Mouse (Mus musculus) spleen, adult 2 months (tissue): ENCODE results near the gene Vps37c. TPM values are rescaled to one million over a fixed set of nuclear protein-coding genes. Genes with fewer than 3 reads are reported as not detected.

Experiments
- DNase-seq, 2 experiments: peaks; one replicate each; pipeline versions ENCODE4 v3.0.0 to v3.0.0-alpha.2; 2012 to 2021; ENCODE audit warnings: low spot score in 2 of 2, low read depth in 1 of 2
- H3K27ac ChIP-seq: fragments of 200-500 bp; 2 replicates; pipeline ENCODE4 v1.5.1; 2012; ENCODE audit warnings: low read length, inconsistent platforms; ENCODE audit not compliant: insufficient read depth
- H3K27me3 ChIP-seq: fragments of 200-500 bp; 2 replicates; pipeline ENCODE4 v1.6.1; 2012; ENCODE audit warnings: mild to moderate bottlenecking, moderate library complexity, low read length, inconsistent platforms; ENCODE audit not compliant: control insufficient read depth, insufficient read depth
- H3K36me3 ChIP-seq: fragments of 200-500 bp; 2 replicates; pipeline ENCODE4 v1.6.1; 2012; ENCODE audit warnings: mild to moderate bottlenecking, low read length, inconsistent platforms; ENCODE audit not compliant: control insufficient read depth, insufficient read depth
- H3K4me1 ChIP-seq: fragments of 200-500 bp; 2 replicates; pipeline ENCODE4 v1.6.1; 2011; ENCODE audit warnings: inconsistent platforms; ENCODE audit not compliant: control insufficient read depth, insufficient read depth, insufficient read length
- H3K4me3 ChIP-seq: fragments of 200-500 bp; 2 replicates; pipeline ENCODE4 v1.5.1; 2011; ENCODE audit warnings: mild to moderate bottlenecking, inconsistent platforms; ENCODE audit not compliant: insufficient read depth, insufficient read length; ENCODE audit errors: extremely low read depth
- CTCF ChIP-seq: fragments of 200-500 bp; IDR thresholded peaks from 2 replicates; pipeline ENCODE4 v1.5.1; 2011; ENCODE audit warnings: mild to moderate bottlenecking, inconsistent platforms; ENCODE audit not compliant: insufficient read depth, insufficient read length, insufficient replicate concordance; ENCODE audit errors: extremely low read depth
- POLR2A ChIP-seq: fragments of 200-500 bp; IDR thresholded peaks from 2 replicates; pipeline ENCODE4 v1.6.1; 2011; ENCODE audit warnings: low read depth, low read length, inconsistent platforms
- WGBS: fragments of 180-500 bp; shearing (Covaris S2); methylation state at CpG from one replicate; pipeline ENCODE4 v1.1.7; 2018; 5-methylcytosine and 5-hydroxymethylcytosine counted together
- polyA plus RNA-seq: library from polyadenylated mRNA; depleted of rRNA; stranded (reverse); fragments of >200 nt; gene quantifications from 2 replicates; pipeline ENCODE4 v1.2.3, GENCODE M21; 2012

Vps37c gene
- polyA plus RNA-seq, 1 experiment: 19.7 TPM

GRCm38 (mm10) chr19:10685727-10686126, 2.8 kb upstream of the Vps37c start:
- 85% methylated on average over 2 of the region's 2 CpGs for WGBS
- no peak overlapping the region for H3K4me3 ChIP-seq
- no peak overlapping the region for H3K27ac ChIP-seq
- peaks cover 8% of the 10 kb centered on the region for H3K4me1 ChIP-seq
- no peak for DNase-seq
- TF ChIP-seq CTCF (no peak), POLR2A (no peak)
- H3K36me3 ChIP-seq: no peaks in the 10 kb centered on the region
- H3K27me3 ChIP-seq: no peaks in the 10 kb centered on the region

- Histone ChIP-seq H3K4me3 (peak overlapping the region; percentile 73), H3K27ac (peak overlapping the region; percentile 93), H3K27me3 (no peaks in the 10 kb centered on the region), H3K4me1 (peaks cover 12% of the 10 kb centered on the region), H3K36me3 (no peaks in the 10 kb centered on the region)
- no peak for TF ChIP-seq POLR2A
- no peak for TF ChIP-seq CTCF
- no peak for DNase-seq
- 59% methylated on average over 5 of the region's 5 CpGs for WGBS
Measured at GRCm38 (mm10) chr19:10689470-10690166, 1.1 kb downstream of the Vps37c start.

GRCm38 (mm10) chr19:10690336-10690735, 1.8 kb downstream of the Vps37c start:
- H3K36me3 ChIP-seq: no peaks in the 10 kb centered on the region
- DNase-seq: no peak
- peaks cover 14% of the 10 kb centered on the region for H3K4me1 ChIP-seq
- H3K4me3 ChIP-seq: no peak overlapping the region
- WGBS: 87% methylated on average over 3 of the region's 3 CpGs
- no peak overlapping the region for H3K27ac ChIP-seq
- TF ChIP-seq CTCF: no peak
- no peak for TF ChIP-seq POLR2A
- no peaks in the 10 kb centered on the region for H3K27me3 ChIP-seq

GRCm38 (mm10) chr19:10691121-10691520, 2.6 kb downstream of the Vps37c start:
- H3K4me1 ChIP-seq: peaks cover 18% of the 10 kb centered on the region
- H3K4me3 ChIP-seq: no peak overlapping the region
- TF ChIP-seq CTCF (no peak), POLR2A (no peak)
- 91% methylated on average over 4 of the region's 4 CpGs for WGBS
- H3K27me3 ChIP-seq: no peaks in the 10 kb centered on the region
- no peaks in the 10 kb centered on the region for H3K36me3 ChIP-seq
- no peak overlapping the region for H3K27ac ChIP-seq
- DNase-seq: no peak

DNA sequence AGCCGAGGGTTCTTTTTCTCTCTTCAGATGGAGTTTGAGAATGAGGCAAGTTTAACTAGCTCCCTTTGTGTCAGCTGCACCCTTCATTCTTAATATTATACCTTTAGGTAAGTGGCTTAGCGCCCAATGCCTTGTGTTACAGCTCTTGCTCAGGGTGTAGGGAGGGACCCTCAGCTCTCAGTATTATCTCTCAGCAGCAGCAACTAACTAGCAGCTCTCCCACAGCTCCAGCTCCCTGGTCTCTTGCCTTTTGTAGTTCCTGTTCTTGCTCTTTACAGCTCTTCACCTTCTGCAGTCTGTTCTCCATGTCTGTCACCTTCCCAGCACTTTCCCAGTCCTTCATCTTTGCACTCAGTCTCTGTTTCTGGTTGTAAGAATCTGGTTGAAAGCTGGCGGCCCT, 3.1 kb downstream of the Vps37c start:
- no peak for DNase-seq
- Histone ChIP-seq H3K4me1 (peaks cover 18% of the 10 kb centered on the region), H3K4me3 (no peak overlapping the region)

DNA sequence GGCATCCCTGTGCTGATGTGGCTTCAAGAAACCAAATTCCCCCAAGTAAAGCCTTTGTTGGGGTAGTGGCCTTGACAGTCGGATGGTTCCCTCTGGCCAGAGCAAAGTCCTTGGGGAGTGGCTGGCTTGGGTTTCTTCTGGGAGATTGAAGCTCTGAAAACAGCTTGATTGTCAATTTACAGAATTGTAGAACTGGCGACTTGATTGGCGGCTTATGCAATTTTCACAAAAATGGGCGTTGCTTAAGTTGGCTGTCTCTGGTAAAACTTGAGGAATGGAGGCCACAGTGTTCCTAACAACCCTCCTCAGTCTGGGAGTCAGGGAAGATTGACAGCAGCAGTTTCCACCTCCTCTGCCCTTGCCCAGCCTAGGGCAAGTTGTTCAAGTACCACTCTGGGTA, 3.8 kb downstream of the Vps37c start:
- Histone ChIP-seq H3K27me3 (no peaks in the 10 kb centered on the region), H3K36me3 (no peaks in the 10 kb centered on the region), H3K4me3 (no peak overlapping the region), H3K27ac (no peak overlapping the region), H3K4me1 (peaks cover 18% of the 10 kb centered on the region)
- no peak for DNase-seq
- TF ChIP-seq CTCF: no peak
- TF ChIP-seq POLR2A: no peak
- 85% methylated on average over 4 of the region's 4 CpGs for WGBS

More for the DNA sequence above, 3.1 kb downstream of the Vps37c start:
- TF ChIP-seq CTCF (no peak), POLR2A (no peak)
- H3K27ac ChIP-seq: no peak overlapping the region
- 69% methylated on average over 3 of the region's 3 CpGs for WGBS
- H3K36me3 ChIP-seq: no peaks in the 10 kb centered on the region
- H3K27me3 ChIP-seq: no peaks in the 10 kb centered on the region

DNA sequence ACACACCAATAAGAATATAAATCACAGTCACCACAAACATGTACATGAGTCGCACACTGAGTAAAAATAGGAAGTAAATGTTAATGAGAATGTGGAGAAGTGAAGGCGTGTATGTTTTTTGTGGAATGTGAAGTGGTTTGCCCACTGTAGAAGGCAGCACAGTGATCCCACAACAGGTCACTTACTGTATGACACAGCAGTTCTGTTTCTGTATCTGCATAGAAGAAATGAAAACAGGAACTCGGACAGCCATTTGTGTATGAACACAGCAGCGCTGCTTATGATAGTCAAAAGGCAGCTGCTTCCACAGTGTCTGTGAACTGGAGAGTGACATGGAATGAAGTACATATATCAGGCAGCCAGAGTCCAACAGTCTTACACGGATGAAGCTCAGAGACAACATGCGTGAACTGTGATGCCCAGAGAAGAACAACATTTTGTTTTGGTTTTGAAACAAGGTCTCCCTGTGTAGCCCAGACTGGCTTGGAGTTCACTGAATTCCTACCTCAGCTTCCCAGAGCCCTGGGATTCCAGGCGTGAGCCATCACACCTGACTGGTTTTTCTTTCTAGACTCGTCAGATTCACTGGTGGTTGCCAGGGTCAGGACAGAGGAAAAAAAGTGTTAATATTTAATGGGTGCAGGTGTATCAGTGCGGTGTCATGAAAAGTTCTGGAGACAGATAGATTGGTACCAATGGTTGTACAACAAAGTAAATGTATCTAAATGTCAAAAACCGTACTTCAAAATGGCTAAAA, 5.6 kb downstream of the Vps37c start:
- no peak overlapping the region for H3K4me3 ChIP-seq
- no peak for DNase-seq

More for the DNA sequence above, 5.6 kb downstream of the Vps37c start:
- Histone ChIP-seq H3K36me3 (no peaks in the 10 kb centered on the region), H3K27ac (peak overlapping the region; percentile 45), H3K4me1 (peaks cover 26% of the 10 kb centered on the region; the same call in 1 of the 2 replicates), H3K27me3 (no peaks in the 10 kb centered on the region)
- TF ChIP-seq POLR2A: no peak
- TF ChIP-seq CTCF: no peak
- WGBS: 45% methylated on average over 10 of the region's 10 CpGs
